In genomic region chr14:28457428-28457827, GRCm38 (mm10) we compare ENCODE assay signal across 29 mouse cellular contexts. TPM values are rescaled to one million over a fixed set of nuclear protein-coding genes. Genes with fewer than 3 reads are reported as not detected.
"Had no signal": no experiment of that assay in that cellular context is flagged by ENCODE, and none has a peak within 500 bp of the region (broad histone marks: within the 10 kb centered on the region; RNA-seq: fewer than 3 reads in every experiment).

No protein-coding gene starts in this region.

- H3K27ac ChIP-seq: embryonic facial prominence, embryonic 10.5 days; embryonic facial prominence, embryonic 12.5 days; embryonic facial prominence, embryonic 15.5 days; forebrain, embryonic 10.5 days; forebrain, embryonic 12.5 days; forebrain, embryonic 13.5 days; forebrain, embryonic 15.5 days; gastrocnemius, adult 2 months; heart, adult 2 months had no signal

- ATAC-seq: forebrain, embryonic 13.5 days; forebrain, embryonic 14.5 days; forebrain, embryonic 15.5 days; forebrain, embryonic 16.5 days; forebrain, postnatal 0 days had no signal

- H3K27me3 ChIP-seq: embryonic facial prominence, embryonic 13.5 days; embryonic facial prominence, embryonic 15.5 days; forebrain, embryonic 15.5 days had no signal

- H3K9ac ChIP-seq: embryonic facial prominence, embryonic 12.5 days; embryonic facial prominence, embryonic 13.5 days; embryonic facial prominence, embryonic 15.5 days; forebrain, embryonic 12.5 days; forebrain, embryonic 13.5 days; forebrain, embryonic 15.5 days; forebrain, postnatal 0 days had no signal

- H3K4me3 ChIP-seq: embryonic facial prominence, embryonic 10.5 days; embryonic facial prominence, embryonic 12.5 days; embryonic facial prominence, embryonic 13.5 days; embryonic facial prominence, embryonic 15.5 days; erythroblast, embryonic 14.5 days; forebrain, embryonic 10.5 days; forebrain, embryonic 12.5 days; forebrain, embryonic 13.5 days; forebrain, embryonic 15.5 days; gastrocnemius, adult 2 months; heart, adult 2 months had no signal

- H3K4me2 ChIP-seq: embryonic facial prominence, embryonic 12.5 days; embryonic facial prominence, embryonic 13.5 days; embryonic facial prominence, embryonic 15.5 days; forebrain, embryonic 12.5 days; forebrain, embryonic 13.5 days; forebrain, embryonic 15.5 days had no signal

- DNase-seq: cerebellum, adult 2 months; cerebellum, adult 8-10 months; cerebellum, adult 9-10 months; cerebellum, adult 9-11 months; cerebellum, postnatal 10 days; cerebellum, postnatal 14 days; cerebellum, postnatal 25 days; cerebellum, postnatal 36 days; embryo, embryonic 11 days; forebrain, postnatal 0 days; gastrocnemius, adult 2 months; gastrocnemius, postnatal 10 days; gastrocnemius, postnatal 14 days; gastrocnemius, postnatal 25 days; gastrocnemius, postnatal 36 days; heart, adult 11 months; heart, adult 18-20 months; heart, adult 2 months had no signal

- H3K9me3 ChIP-seq: embryonic facial prominence, embryonic 10.5 days; embryonic facial prominence, embryonic 12.5 days; embryonic facial prominence, embryonic 13.5 days; embryonic facial prominence, embryonic 15.5 days; forebrain, embryonic 10.5 days; forebrain, embryonic 12.5 days; forebrain, embryonic 13.5 days; forebrain, embryonic 15.5 days had no signal

- H3K4me1 ChIP-seq: embryonic facial prominence, embryonic 15.5 days; forebrain, embryonic 12.5 days; forebrain, embryonic 13.5 days; forebrain, embryonic 15.5 days had no signal

- H3K36me3 ChIP-seq: embryonic facial prominence, embryonic 10.5 days; embryonic facial prominence, embryonic 12.5 days; embryonic facial prominence, embryonic 13.5 days; embryonic facial prominence, embryonic 15.5 days; forebrain, embryonic 10.5 days; forebrain, embryonic 12.5 days; forebrain, embryonic 15.5 days had no signal

RNA-seq across cellular contexts. Expression of gene Wnt5a, which starts 47.1 kb away (rescaled TPM):
- polyA plus RNA-seq: erythroblast, embryonic 14.5 days had no signal
